Mouse (Mus musculus) ovary, postnatal 14 days (tissue): ENCODE measurements at regions not wholly inside any gene's neighbourhood (a gene's known extent, or its start where the extent isn't known, plus 50 kb on each side); places are given as distances from the start of the nearest gene placed in this dataset.
"Not testable (repeated sequence)": the region's sequence is repeated elsewhere in the genome, so short reads cannot be mapped to it uniquely, and the experiment has no call there.

Experiments
- DNase-seq: peaks from one replicate; pipeline ENCODE4 v3.0.0; 2022; ENCODE audit warnings: low spot score

GRCm38 (mm10) chr3:31708367-31708766, 193.9 kb upstream of the Kcnmb2 start:
- not testable (repeated sequence) for DNase-seq

GRCm38 (mm10) chr3:31741289-31741688, 161.0 kb upstream of the Kcnmb2 start:
- DNase-seq = no peak

- DNase-seq = no peak
These were observed 146.4 kb upstream of the Kcnmb2 start for GRCm38 (mm10) chr3:31755881-31756280.

- no peak for DNase-seq
These were observed 133.1 kb upstream of the Kcnmb2 start for GRCm38 (mm10) chr3:31769193-31769592.

- peak; percentile 12 for DNase-seq
These were observed 111.9 kb upstream of the Kcnmb2 start for GRCm38 (mm10) chr3:31790342-31790970.

GRCm38 (mm10) chr3:31793466-31794040, 108.8 kb upstream of the Kcnmb2 start:
- DNase-seq = no peak

GRCm38 (mm10) chr3:31796621-31797020, 105.7 kb upstream of the Kcnmb2 start:
- no peak for DNase-seq

GRCm38 (mm10) chr3:31799192-31799591, 103.1 kb upstream of the Kcnmb2 start:
- DNase-seq = no peak

GRCm38 (mm10) chr3:31804038-31804437, 98.3 kb upstream of the Kcnmb2 start:
- DNase-seq = no peak

- DNase-seq = no peak
These were observed 94.6 kb upstream of the Kcnmb2 start for GRCm38 (mm10) chr3:31807741-31808140.

GRCm38 (mm10) chr3:31809131-31809530, 93.2 kb upstream of the Kcnmb2 start:
- DNase-seq = not testable (repeated sequence)

GRCm38 (mm10) chr3:31811232-31811631, 91.1 kb upstream of the Kcnmb2 start:
- DNase-seq = no peak

GRCm38 (mm10) chr3:31831913-31832312, 70.4 kb upstream of the Kcnmb2 start:
- no peak for DNase-seq

- DNase-seq = no peak
These were observed 61.1 kb upstream of the Kcnmb2 start for GRCm38 (mm10) chr3:31841253-31841652.

- DNase-seq = no peak
These were observed 55.2 kb upstream of the Kcnmb2 start for GRCm38 (mm10) chr3:31847087-31847486.
